Mouse (Mus musculus) thymus, postnatal 36 days (tissue): ENCODE measurements around the gene AW011738.
A peak's percentile ranks its signal among the peaks of the same experiment; 100 is the strongest.

Source experiments
- DNase-seq, 2 experiments: peaks; one replicate each; pipeline ENCODE4 v3.0.0; 2022; ENCODE audit warnings: mixed read lengths in 2 of 2

Gene AW011738

GRCm38 (mm10) chr4:156203001-156203412, at the start of gene AW011738:
TSS of gene AW011738 (plus strand) at chr4:156203304.
- peak; percentile 66 to 82 for DNase-seq

- DNase-seq: no peak
These were observed 48.3 kb upstream of the AW011738 start for GRCm38 (mm10) chr4:156154771-156155170.

GRCm38 (mm10) chr4:156166477-156166876, 36.6 kb upstream of the AW011738 start:
- peak in 1 of 2 experiments; percentile 15 for DNase-seq

- no peak for DNase-seq
These were observed 34.5 kb upstream of the AW011738 start for GRCm38 (mm10) chr4:156168611-156169010.

GRCm38 (mm10) chr4:156169129-156169528, 34.0 kb upstream of the AW011738 start:
- DNase-seq: no peak

GRCm38 (mm10) chr4:156171828-156172227, 31.3 kb upstream of the AW011738 start:
- no peak for DNase-seq

GRCm38 (mm10) chr4:156177630-156178029, 25.5 kb upstream of the AW011738 start:
- no peak for DNase-seq

- DNase-seq: no peak
These were observed 19.4 kb upstream of the AW011738 start for GRCm38 (mm10) chr4:156183747-156184146.

- DNase-seq: no peak
These were observed 18.7 kb upstream of the AW011738 start for GRCm38 (mm10) chr4:156184291-156184954.

GRCm38 (mm10) chr4:156185456-156185949, 17.6 kb upstream of the AW011738 start:
- no peak for DNase-seq

GRCm38 (mm10) chr4:156185950-156186850, 16.9 kb upstream of the AW011738 start:
- no peak for DNase-seq

GRCm38 (mm10) chr4:156188162-156188810, 14.8 kb upstream of the AW011738 start:
- no peak for DNase-seq

GRCm38 (mm10) chr4:156188811-156189323, 14.2 kb upstream of the AW011738 start:
- DNase-seq: no peak

- no peak for DNase-seq
These were observed 10.5 kb upstream of the AW011738 start for GRCm38 (mm10) chr4:156192421-156193199.

- no peak for DNase-seq
These were observed 9.9 kb upstream of the AW011738 start for GRCm38 (mm10) chr4:156193200-156193590.

GRCm38 (mm10) chr4:156193906-156194305, 9.2 kb upstream of the AW011738 start:
- no peak for DNase-seq

GRCm38 (mm10) chr4:156194346-156194745, 8.8 kb upstream of the AW011738 start:
- DNase-seq: no peak

- DNase-seq: peak; percentile 15 to 34
These were observed 6.9 kb upstream of the AW011738 start for GRCm38 (mm10) chr4:156195927-156196870.

- peak; percentile 58 to 71 for DNase-seq
These were observed 5.8 kb upstream of the AW011738 start, which contains the start of gene Agrn for GRCm38 (mm10) chr4:156197131-156197828. TSS of gene Agrn (minus strand) at chr4:156197488.

GRCm38 (mm10) chr4:156197829-156198205, 5.3 kb upstream of the AW011738 start:
- DNase-seq: peak; percentile 58 to 75
